Mouse (Mus musculus) lung, adult 2 months (tissue): ENCODE measurements around the gene Zfp54.

Experiments used
- CTCF ChIP-seq: fragments of 200-500 bp; IDR thresholded peaks from 2 replicates; pipeline ENCODE4 v1.5.1; 2011; ENCODE audit warnings: mild to moderate bottlenecking, low read length, control low read depth; ENCODE audit not compliant: insufficient read depth
- POLR2A ChIP-seq: fragments of 200-500 bp; IDR thresholded peaks from 2 replicates; pipeline ENCODE4 v1.6.1; 2011; ENCODE audit warnings: low read depth, mild to moderate bottlenecking, control low read depth, low read length, borderline replicate concordance; ENCODE audit errors: extremely low read depth

DNA sequence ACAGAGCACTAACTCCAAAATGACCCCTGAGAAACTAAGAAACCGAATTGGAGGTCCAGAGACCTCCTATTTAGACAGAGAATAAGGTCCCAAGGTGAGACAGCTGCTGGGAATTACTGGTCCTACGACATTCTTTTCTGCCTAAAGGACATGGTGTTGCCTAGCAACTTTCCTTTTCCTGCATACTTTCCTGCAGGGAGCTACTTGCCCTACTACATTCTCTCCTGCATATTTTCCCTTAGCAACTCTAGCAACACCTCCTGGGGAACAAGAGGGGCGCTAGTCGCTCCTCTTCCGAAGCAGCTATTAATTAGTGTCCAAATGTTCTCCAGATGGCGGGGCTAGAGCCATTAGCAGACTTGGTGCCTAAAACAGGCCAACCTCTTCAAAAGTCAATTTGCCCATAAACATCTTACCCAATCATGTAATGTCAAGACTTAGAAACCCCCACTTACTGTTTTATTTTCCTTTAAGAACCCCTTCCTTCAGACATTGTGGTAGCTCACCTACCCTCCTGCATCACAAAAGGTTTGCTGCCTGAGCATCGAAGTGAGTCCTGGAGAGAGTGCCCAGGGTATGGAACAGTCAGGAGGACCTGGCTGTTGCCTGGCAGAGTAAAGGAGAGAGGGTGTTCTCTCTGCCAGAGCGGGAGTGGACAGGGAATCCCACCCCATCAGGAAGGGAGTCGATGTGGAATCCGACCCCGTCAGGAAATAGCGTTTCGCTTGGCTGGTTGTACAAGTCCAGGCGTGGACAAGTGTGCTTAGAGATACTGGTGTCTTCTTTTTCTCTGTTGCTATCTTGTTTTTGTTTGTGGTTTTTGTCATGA is 50.5 kb downstream of the Zfp54 start:
- no peak for TF ChIP-seq CTCF
- TF ChIP-seq POLR2A, result no peak
